Comparison of ENCODE assay signal across 8 mouse cellular contexts in the genomic region with DNA sequence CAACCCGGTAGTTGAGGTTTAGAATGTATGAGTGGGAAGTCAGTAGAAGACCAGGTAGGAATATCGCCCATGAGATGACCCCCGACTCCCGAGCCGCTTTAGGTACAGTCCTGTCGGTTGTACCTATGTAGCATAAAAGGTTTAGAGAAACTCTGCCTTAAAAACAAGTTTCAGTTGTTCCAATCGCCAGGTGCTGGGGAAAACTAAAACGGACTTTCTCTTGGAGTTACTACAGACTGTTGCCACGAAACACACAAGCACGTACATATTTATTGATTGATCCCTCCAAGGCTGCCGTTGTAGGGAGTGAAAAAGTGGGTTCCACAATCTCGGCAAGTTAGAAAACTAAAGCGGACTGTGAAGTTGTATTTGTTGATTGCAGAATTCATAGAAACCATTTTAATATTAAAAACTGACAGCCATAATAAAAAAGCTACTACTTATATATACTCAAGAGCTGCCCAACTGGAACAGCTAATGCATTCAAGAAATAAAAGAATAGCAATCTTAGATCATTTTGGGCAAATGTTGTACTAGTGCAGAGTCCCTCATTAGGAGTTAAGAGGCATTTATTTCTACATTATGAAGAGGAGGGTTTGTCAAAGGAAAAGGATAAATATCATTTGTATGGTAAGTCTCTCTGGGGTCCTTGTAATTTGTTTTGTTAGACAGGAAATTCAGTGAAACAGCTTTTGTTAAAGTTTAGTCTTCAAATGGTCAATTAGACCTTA. TPM values are rescaled to one million over a fixed set of nuclear protein-coding genes. Genes with fewer than 3 reads are reported as not detected.
DNase-seq lines count a peak whose midpoint lies in the region; ATAC-seq and TF ChIP-seq lines count a peak whose summit lies in the region.

No protein-coding gene starts in this region.

- no peak for TF ChIP-seq POLR2A in lung, adult 2 months (IDR thresholded peaks at IDR 0.05; ENCODE audit: borderline replicate concordance, extremely low read depth, low read depth, low read length)

- no peaks in the 10 kb centered on the region for H3K9me3 ChIP-seq in hindbrain, postnatal 0 days (ENCODE audit: low read length)
- H3K9me3 ChIP-seq in neural tube, embryonic 12.5 days: no peaks in the 10 kb centered on the region

- peaks cover 8% of the 10 kb centered on the region for H3K4me1 ChIP-seq in lung, adult 2 months (ENCODE audit: control insufficient read depth, insufficient read depth, low read length)
- H3K4me1 ChIP-seq in hindbrain, postnatal 0 days (ENCODE audit: insufficient read depth, low read length): no peaks in the 10 kb centered on the region
- peaks cover 11% of the 10 kb centered on the region for H3K4me1 ChIP-seq in neural tube, embryonic 12.5 days

- peak overlapping the region; percentile 99 for H3K27ac ChIP-seq in hindbrain, postnatal 0 days
- 0 out of 2 replicates have a peak overlapping the region, but pooled peaks have one; percentile 82 for H3K27ac ChIP-seq in neural tube, embryonic 12.5 days

- peak overlapping the region; percentile 82 for H3K4me2 ChIP-seq in hindbrain, postnatal 0 days (ENCODE audit: low read depth, low read length)
- peak overlapping the region; percentile 84 for H3K4me2 ChIP-seq in neural tube, embryonic 12.5 days (replicated peaks)

- DNase-seq in lung, adult 2 months: no peak
- DNase-seq in lung, postnatal 4 days: no peak
- DNase-seq in c-Kit-positive CD71-positive TER-119-positive erythroid progenitor cells, embryonic 14.5 days (ENCODE audit: low spot score): peak; percentile 36
- peak; percentile 2 for DNase-seq in hindbrain, postnatal 0 days (ENCODE audit: low spot score)
- no peak for DNase-seq in layer of hippocampus, postnatal 36 days
- DNase-seq in retina, postnatal 1 day: no peak

- peak overlapping the region; percentile 62 for H3K4me3 ChIP-seq in lung, adult 2 months (replicated peaks; ENCODE audit: extremely low read depth, low read depth, low read length)
- peak overlapping the region; percentile 100 for H3K4me3 ChIP-seq in hindbrain, postnatal 0 days (ENCODE audit: low read length)
- H3K4me3 ChIP-seq in neural tube, embryonic 12.5 days: peak overlapping the region; percentile 87

- H3K27me3 ChIP-seq in hindbrain, postnatal 0 days (ENCODE audit: insufficient read depth, low read length): no peaks in the 10 kb centered on the region
- no peaks in the 10 kb centered on the region for H3K27me3 ChIP-seq in neural tube, embryonic 12.5 days (replicated peaks)

- 2% methylated on average over 13 of the region's 13 CpGs for WGBS in lung, adult 2 months
- WGBS in hindbrain, postnatal 0 days: 3% methylated on average over 13 of the region's 13 CpGs
- WGBS in neural tube, embryonic 12.5 days: 6% methylated on average over 13 of the region's 13 CpGs

- H3K9ac ChIP-seq in hindbrain, postnatal 0 days (replicated peaks; ENCODE audit: low read length): peak overlapping the region; percentile 99
- peak overlapping the region; percentile 92 for H3K9ac ChIP-seq in neural tube, embryonic 12.5 days

- no peaks in the 10 kb centered on the region for H3K36me3 ChIP-seq in hindbrain, postnatal 0 days (ENCODE audit: insufficient read depth, low read length)
- no peaks in the 10 kb centered on the region for H3K36me3 ChIP-seq in neural tube, embryonic 12.5 days

- no peak for ATAC-seq in hindbrain, postnatal 0 days
- ATAC-seq in neural tube, embryonic 12.5 days (ENCODE audit: low FRiP score, low read depth): no peak
- ATAC-seq in frontal cortex, adult (ENCODE audit: low TSS enrichment): no peak

- TF ChIP-seq CTCF in lung, adult 2 months (IDR thresholded peaks at IDR 0.05; ENCODE audit: insufficient read depth, low read length): no peak
- no peak for TF ChIP-seq CTCF in hindbrain, postnatal 0 days (IDR thresholded peaks at IDR 0.05; ENCODE audit: low read depth)

RNA-seq across cellular contexts. Expression of a gene that starts 1.2 kb away (rescaled TPM):
- polyA plus RNA-seq in lung, adult 2 months (2012; rRNA removed): 7.3 and 10.2 TPM in 2 replicates
- 31.2 and 37.1 TPM in 2 replicates for total RNA-seq in hindbrain, postnatal 0 days (2014; rRNA removed)
- 53.9 and 56.0 TPM in 2 replicates for polyA plus RNA-seq in hindbrain, postnatal 0 days (2015; fragmentation: Nextera tagmentation; extraction: Ambion mirVana)
- polyA plus RNA-seq in neural tube, embryonic 12.5 days (2016; fragmentation: Nextera tagmentation; extraction: Ambion mirVana): 87.8 and 92.5 TPM in 2 replicates
- 10 to 100 TPM; 52.5 to 57.7 TPM for total RNA-seq in layer of hippocampus, postnatal 36 days (2021)

RNA-seq across cellular contexts. Expression of a gene that starts 43.3 kb away (rescaled TPM):
- 4.6 and 5.4 TPM in 2 replicates for polyA plus RNA-seq in lung, adult 2 months (2012; rRNA removed)
- total RNA-seq in hindbrain, postnatal 0 days (2014; rRNA removed): 40.4 and 42.8 TPM in 2 replicates
- polyA plus RNA-seq in hindbrain, postnatal 0 days (2015; fragmentation: Nextera tagmentation; extraction: Ambion mirVana): 20.9 and 23.0 TPM in 2 replicates
- polyA plus RNA-seq in neural tube, embryonic 12.5 days (2016; fragmentation: Nextera tagmentation; extraction: Ambion mirVana): 30.1 and 32.9 TPM in 2 replicates
- 10 to 100 TPM; 19.6 to 27.2 TPM for total RNA-seq in layer of hippocampus, postnatal 36 days (2021)

Comparison
In these comparisons a context has a peak if more than half of its experiments do, and no peak if none do; other contexts are left out.
1. DNase-seq: peak in c-Kit-positive CD71-positive TER-119-positive erythroid progenitor cells, embryonic 14.5 days (single experiment) and hindbrain, postnatal 0 days (single experiment); none in lung, adult 2 months (single experiment), lung, postnatal 4 days (0 of 2), layer of hippocampus, postnatal 36 days (0 of 2) and retina, postnatal 1 day (single experiment).
2. Peak in every context shown above with its lines, with median percentiles within 50 percentile points of each other: H3K4me3 ChIP-seq.